Mouse (Mus musculus): ENCODE data around the gene Ccdc185. TPM values are rescaled to one million over a fixed set of nuclear protein-coding genes. Genes with fewer than 3 reads are reported as not detected.

Gene Ccdc185
- not detected for total RNA-seq (2022)

- DNase-seq: no peak
Observed at GRCm38 (mm10) chr1:182749080-182749479, at the start of gene Ccdc185. Ccdc185 (minus strand) TSS chr1:182749180.

DNA sequence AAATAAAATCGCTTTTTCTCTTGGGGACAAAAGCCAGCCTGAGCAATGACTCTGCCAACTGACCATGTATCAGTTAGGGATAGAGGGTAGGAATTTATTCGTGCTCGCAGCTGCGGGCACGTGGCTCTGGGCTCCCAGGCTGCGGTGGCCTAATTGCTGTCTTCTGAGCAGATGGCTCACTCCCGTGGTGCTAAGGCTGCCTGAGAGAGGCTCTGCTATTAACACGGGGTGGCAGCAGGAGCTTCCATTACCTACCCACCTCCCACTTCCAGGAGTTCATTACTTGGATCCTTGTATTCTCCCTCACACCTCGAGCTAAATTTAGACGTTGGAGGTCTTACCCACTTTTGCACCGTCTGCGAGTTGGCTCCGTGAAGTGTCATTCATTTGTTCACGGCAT is 48.1 kb upstream of the Ccdc185 start:
- DNase-seq: no peak

DNA sequence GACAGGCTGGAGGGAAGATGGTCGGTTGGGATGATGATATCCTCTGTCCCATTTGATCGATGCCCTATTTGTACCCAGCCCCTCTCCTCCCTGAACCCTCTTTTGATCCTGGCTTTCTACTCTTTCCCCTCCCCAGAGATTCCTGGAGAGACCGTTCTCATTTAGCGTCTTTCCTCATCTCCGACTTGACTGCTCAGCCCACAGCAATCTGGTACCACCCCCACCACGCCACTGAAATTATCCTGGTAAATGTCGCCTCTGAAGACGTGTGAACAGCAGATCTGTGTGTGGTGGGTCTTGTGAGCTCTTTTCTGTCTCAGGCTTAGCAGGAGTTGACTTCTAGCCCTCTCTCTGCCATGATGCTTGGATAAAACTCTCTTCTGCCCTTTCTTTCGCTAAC is 45.6 kb upstream of the Ccdc185 start:
- no peak for DNase-seq

DNA sequence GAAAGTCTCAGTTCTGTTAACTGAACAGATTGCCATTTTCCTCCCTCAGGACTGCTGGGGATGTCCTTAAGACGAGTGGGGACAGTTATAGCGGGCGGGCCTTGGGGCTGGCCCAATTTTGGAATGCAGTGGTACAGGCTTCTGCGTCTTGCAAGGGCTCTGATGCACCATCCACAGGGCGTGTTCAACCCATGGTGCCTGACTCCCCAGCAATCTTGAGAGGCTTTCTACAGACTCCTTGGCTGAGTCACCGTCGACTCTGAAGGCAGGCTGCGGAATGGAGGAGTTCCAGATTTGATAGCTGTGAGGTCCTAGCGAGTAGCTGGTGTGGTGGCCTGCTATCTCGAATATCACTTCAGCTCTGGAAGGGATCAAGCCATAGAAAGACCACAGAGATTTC is 45.2 kb upstream of the Ccdc185 start:
- no peak for DNase-seq

DNA sequence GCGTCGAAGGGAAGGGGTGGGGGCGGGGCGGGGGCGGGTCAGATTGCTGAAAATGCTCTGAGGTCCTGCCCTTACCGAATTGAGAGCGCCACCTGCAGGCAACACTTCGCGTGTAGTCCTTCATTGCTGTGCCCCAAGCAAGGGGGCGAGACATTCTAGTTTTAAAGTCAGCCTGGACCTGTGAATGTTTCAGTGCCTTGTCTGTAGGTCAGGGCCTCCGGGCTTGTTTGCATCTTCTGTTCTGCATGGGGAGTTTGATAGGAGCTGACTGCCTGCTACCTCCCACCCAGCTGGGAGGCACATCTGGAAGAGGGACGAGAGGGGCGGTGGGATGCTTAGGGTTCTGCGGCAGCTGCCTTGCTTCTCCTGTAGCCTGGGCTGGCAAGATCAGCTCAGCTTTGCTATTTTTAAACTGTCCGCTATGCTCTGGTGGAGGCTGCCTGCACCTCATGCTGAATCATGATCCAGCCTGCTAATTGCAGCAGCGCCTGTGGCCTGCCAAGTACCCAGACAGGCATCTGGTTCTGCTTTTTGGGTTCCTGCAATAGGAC is 43.6 kb upstream of the Ccdc185 start:
- peak; percentile 9 for DNase-seq

- DNase-seq: no peak
Observed at GRCm38 (mm10) chr1:182788896-182789295, 39.9 kb upstream of the Ccdc185 start.

DNA sequence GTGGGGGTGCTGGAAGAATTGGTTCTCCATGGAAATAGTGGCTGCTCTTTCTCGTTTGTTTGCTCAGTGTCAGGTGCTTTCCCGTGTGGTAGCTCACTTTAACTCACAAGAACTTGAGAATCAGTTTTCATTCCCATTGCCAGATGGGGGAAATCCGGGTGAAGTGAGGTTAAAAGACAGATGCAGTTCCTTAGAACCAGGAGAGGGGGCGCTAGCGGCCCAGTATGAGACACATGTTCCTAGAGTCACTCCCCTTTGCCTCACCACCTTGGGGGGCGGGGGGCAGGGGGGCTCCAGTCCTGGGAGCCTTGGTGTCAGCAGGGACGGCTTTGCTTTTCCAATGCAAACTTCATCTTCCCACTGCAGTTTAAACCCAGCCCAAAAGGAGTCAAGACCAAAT is 38.0 kb upstream of the Ccdc185 start:
- DNase-seq: no peak

DNA sequence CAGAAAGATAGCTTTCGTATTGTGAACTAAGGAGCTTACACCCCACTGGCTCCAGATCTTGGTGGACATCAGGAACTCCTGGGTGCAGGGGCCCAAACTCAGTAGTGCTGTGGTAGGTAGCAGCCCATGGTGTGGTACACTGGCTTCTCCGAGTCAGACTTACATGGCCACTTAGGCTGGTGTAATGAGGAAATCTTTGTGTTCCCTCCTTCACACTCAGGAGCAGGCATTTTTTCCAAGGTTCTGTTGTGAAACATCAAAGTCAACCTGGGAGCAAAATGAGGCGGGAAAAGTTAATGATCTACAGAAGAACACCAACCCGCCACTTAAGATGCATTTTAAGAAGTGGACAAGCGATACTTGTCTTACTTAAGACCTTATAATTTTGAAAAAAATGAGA is 36.5 kb upstream of the Ccdc185 start:
- DNase-seq: no peak

DNA sequence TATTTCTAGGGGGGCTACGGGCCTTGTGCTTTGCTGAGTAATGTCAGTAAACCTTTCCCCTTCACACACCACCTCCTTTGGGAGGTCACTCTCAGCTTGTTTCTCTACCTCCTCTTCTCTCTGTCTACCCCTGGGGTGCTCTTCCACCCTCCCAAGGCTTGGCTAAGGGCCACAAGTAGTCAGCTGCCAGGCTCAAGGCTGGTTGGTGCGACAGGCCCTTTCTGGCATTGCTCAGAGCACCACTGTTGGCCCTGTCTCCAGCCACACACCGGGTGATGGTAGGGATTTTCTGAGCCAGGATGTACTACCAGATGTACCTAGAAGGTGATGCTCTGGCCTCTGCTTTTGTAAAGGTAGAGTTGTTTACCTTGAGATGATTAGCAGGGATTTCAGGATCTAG is 35.8 kb upstream of the Ccdc185 start:
- DNase-seq: no peak

DNA sequence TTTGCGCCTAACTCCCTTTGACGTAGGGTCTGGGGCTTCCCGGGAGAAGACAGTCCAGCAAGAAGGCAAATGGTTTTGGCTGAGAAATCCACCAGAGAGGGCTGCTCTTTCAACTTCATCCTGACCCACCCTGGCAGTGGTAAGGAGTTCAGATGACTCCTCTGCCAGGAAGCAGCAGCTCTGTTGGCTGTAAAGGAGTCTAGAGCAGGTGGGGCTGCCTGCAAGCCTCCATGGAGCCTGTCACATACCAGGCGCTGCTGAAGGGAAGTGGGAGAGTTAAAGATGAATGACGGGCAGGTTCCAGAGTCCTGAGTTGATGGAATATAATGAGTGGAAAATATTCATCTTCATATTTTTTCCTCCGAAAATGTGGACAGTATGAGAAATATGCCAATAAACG is 34.8 kb upstream of the Ccdc185 start:
- no peak for DNase-seq

- no peak for DNase-seq
Observed at GRCm38 (mm10) chr1:182779024-182779520, 30.1 kb upstream of the Ccdc185 start.

- DNase-seq: no peak
Observed at GRCm38 (mm10) chr1:182778225-182778624, 29.2 kb upstream of the Ccdc185 start.

GRCm38 (mm10) chr1:182776749-182777410 is 27.9 kb upstream of the Ccdc185 start:
- no peak for DNase-seq

DNA sequence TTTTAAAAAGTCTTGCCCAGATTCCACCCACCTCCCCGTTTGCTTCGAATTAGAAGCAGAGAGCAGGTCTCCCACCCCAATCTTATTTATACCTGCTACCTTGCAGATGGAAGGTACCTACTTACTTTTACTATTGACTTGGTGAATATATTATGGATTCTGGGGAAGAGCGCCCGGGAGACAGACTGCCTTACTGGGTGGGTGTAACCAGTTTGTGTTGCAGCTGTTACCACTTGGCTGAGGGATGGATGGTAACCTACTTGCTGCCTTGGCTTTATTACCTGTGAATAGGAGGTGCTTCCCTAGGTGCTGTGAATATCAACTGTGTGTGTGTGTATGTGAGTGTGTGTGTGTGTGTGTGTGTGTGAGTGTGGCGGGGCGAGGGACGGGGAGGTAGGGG is 26.6 kb upstream of the Ccdc185 start:
- no peak for DNase-seq

GRCm38 (mm10) chr1:182764541-182765281 is 15.7 kb upstream of the Ccdc185 start:
- DNase-seq: no peak

GRCm38 (mm10) chr1:182763716-182764461 is 14.9 kb upstream of the Ccdc185 start, which contains the start of gene Susd4:
Susd4 (plus strand) TSS chr1:182763860.
- DNase-seq: peak; percentile 12

DNA sequence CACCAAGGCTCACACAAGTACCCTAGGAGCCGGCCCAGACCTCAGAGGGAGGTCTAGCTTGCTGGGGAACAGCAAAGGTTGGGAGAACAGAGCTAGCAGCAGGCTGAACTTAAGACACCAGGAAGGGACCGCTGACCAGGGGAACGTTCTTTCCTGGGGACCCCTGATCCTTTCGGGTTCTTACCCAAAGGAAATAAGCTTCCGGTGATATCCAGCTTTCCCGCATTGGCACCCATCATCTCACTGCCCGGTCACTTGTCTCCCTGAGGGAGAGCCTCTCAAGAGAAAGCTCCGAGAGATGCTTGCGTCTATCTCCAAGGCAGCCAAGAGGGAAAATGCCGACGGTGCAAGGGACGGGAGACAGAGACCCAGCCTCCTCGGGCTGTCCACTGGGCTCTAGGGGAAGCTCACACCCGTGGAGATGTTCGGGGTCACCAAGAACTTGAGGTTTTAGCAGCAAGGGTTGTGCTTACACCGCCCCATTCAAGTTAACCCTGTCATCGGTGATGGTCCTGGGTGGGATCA is 14.3 kb upstream of the Ccdc185 start:
- DNase-seq: no peak

GRCm38 (mm10) chr1:182758783-182759182 is 9.8 kb upstream of the Ccdc185 start:
- no peak for DNase-seq

- DNase-seq: no peak
Observed at GRCm38 (mm10) chr1:182754865-182755264, 5.9 kb upstream of the Ccdc185 start.

DNA sequence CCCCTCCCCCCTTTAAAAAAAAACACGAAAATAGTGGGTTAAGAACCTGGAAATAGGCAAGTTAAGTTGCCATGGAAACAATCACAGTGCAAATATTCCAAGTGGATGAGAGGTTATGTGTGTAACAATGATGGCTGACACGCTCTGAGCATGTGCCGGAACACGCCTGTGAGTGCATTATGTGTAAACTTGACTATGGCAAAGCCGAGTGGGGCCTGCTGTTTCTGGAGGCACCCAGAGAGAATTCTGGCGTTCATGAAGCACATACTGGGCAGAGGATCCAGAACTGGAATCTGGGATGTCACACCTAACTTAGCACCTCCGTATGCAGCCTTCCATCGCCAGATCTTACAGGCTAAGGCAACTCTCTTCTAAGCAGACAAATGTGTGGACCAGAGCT is 4.7 kb upstream of the Ccdc185 start:
- DNase-seq: no peak

DNA sequence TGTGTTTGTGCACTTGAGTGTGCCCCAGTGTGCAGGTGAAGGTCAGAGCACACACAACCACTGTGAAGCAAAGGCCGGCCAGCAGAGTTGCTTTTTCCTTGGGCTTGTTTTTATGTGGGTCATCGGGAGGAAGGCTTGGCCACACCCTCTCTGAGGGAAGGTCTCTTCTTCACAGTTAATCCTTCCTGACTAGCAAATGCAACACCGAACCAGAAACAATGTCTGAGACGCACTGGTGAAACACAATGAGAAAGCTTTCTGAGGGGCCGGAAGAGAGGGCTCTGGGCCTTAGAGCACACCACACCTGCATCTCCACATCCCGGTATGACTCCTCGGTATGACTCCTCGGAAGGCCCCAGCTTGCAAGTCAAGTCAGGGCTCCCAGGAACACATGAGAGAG is 2.3 kb upstream of the Ccdc185 start:
- DNase-seq: no peak

DNA sequence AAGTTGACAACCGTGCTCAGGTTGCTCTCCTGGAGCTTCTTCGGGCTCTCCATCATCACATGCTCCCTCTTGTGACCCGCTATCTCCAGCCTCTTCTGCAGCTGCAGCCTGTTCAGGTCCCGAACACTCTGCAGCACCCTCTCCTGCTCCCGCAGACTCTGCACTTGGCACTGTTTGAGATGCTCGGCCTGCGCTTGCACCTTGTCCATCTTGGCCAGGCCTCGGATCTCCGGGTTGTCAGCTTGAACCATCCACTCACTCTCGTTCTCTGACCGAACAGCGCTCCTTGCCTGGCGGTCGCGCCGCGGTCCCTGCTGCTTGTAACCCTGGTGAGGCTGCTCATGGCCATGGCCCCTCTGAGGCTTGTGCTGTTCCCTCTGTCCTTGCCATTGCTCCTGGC is 1.1 kb downstream of the Ccdc185 start:
- no peak for DNase-seq

DNA sequence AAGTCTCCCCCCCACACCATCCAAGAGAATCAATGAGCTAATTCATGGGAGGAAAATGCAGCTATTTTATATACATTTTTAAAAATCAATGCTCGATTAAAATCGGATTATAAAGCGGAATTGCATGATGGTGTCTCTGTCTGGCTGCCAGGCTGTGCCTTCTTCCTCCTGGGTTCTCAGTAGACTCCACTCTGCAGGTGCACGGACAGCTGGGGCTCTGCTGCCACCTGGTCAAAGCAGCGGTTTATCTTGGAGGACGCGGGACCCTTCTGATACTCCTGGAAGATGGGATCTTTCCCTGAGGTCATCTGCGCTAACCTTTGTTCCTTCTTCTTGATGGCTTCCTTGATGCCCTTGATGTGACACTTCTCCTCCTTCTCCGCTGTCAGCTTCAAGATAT is 1.9 kb downstream of the Ccdc185 start:
- no peak for DNase-seq
